Mouse (Mus musculus): ENCODE data around the gene Tmem115.

Tmem115 gene

DNA sequence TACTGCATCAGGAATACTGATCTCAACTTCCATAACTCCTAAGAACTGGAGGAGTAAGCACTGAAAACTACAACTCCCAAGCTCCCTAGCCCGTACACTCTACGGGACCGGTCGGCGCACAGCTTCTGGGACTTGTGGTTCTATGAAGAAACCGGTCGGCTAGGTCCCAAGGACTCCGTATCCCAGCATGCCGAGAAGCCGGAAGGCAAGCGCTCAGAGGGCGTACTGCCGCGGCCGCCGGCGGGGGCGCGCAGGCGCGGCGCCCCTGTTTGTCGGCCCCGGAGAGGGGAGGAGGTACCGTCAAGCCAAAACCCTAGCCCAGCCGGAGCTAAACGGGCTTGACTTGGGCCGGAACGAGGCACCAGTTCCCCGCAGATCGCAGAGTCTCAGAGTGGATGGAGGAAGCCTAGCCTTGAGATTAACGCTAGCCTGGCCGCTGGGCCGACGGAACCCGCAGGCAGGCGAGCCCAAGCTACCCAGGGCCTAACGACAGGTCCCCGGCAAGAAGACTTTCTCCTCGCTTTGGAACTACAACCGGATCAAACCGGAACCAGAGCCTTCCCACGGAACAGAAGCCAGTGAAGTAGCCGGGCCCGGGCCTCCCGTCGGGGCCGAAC, at the start of gene Tmem115:
Tmem115 (plus strand) TSS at position 155 of the 617 bp plus-strand sequence.
- DNase-seq (ENCODE audit: low spot score in 2 of 2) = peak; percentile 94 to 96

DNA sequence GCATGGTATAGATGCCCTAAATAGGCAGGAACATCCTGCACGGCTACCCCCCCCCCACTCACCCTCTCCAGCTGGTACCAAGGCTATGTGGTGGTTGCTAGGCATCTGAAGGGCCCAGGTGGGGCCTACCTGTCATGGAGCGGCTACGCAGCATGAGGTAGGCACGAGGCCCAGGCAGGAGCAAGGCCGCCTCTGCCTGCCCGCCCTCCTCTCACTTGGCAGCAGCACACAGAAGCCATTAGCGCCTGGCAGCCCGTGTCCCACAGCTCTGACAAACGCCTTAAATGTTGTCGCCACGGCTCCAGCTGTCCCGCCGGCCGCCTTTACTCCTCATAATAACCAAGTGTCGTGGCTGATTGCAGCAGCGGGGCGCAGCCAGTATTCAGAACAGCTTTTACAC, 49.4 kb upstream of the Tmem115 start:
- peak in 1 of 2 experiments; percentile 51 for DNase-seq (ENCODE audit: low spot score in 2 of 2)

DNA sequence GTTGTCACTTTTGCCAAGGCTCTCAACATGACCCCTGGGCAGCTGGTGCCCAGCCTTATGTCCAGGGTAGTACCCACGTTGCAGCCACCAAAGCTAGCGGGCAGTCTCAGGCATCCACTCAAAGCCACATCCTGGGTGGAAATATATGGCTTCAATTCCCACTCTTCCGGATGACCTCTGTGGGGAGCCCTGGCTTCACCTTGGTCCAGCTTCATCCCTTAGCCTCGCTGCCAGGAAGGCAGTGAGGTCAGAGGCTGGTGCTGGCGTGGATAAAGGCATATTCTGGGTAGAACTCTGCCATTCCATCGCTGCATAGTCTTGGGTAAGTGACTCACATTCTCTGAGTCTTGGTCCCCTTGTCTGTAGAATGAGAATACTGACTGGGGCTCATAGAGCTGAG, 49.0 kb upstream of the Tmem115 start:
- DNase-seq (ENCODE audit: low spot score in 2 of 2) = no peak

DNA sequence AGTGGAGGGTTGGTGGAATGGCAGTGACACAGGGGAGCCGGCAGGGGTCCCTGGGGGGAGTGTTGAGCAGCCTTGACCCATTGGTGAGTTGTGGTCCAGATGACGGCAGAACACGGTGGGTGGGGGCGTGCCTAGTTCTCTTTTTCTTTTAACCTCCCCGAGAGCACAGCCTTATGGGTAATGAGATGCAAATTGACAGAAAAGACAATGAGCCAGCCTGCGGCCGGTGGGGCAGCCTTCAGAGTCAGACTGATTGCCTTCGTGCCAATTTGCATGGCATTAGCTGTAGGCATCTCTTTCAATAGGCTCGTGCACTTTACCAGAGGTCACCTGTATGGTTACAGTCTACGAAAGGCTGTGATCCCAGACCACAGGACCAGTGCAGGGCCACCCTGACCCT, 47.7 kb upstream of the Tmem115 start:
- no peak for DNase-seq (ENCODE audit: low spot score in 2 of 2)

- DNase-seq (ENCODE audit: low spot score in 2 of 2) = no peak
Observed at GRCm38 (mm10) chr9:107486507-107487225, 47.1 kb upstream of the Tmem115 start.

DNA sequence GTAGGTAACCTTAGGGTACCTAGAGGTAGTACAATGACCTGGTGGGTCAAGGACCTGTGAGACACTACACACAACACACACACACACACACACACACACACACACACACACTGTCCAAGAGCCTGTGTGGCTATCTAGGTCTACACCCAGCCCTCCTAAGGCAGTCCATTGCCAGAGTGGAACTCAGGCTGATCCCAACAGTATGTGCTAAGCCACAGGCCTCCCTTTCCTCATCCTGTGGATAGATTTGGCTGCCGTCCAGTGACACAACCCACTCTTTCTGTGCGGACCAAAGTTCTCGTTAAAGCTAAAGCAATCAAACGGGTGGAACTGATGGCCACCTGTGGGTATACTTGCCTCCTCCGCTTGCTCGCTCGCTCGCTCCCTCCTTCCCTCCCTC, 43.6 kb upstream of the Tmem115 start:
- DNase-seq (ENCODE audit: low spot score in 2 of 2) = no peak

GRCm38 (mm10) chr9:107490625-107491024, 43.1 kb upstream of the Tmem115 start:
- DNase-seq (ENCODE audit: low spot score in 2 of 2) = no peak

DNA sequence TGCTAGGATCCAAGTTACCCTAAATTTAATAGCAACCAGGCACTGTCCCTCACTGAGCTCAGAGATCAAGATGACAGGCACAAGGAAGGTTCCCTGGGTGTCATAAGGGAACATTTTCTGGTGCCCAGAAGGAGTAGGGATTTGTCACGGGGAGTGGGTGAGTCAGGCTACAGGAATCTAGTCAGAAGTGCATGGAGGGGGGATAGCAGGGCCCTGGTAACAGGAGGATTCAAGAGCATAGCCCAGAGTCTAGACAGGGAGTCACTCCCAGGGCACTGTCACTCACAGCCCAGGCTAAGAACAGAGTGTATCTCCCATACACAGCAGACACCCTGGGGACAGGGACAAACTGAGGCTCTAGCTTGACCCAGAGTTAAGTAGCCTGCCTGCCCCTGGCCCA, 40.2 kb upstream of the Tmem115 start:
- no peak for DNase-seq (ENCODE audit: low spot score in 2 of 2)

GRCm38 (mm10) chr9:107494238-107494637, 39.5 kb upstream of the Tmem115 start:
- no peak for DNase-seq (ENCODE audit: low spot score in 2 of 2)

DNA sequence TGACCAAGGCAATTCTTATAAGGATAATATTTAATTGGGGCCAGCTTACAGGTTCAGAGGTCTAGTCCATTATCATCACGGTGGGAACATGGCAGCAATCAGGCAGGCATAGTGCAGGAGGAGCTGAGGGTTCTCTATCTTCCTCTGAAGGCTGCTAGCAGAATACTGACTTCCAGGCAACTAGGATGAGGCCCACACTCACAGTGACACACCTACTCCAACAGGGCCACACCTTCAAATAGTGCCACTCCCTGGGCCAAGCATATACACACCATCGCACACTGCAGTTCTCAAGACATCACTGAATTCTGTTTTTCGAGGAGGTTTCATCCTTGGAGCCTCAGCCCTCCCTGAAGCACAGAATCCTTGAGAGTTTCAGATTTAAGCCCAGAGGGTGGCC, 37.4 kb upstream of the Tmem115 start:
- DNase-seq (ENCODE audit: low spot score in 2 of 2) = no peak

DNA sequence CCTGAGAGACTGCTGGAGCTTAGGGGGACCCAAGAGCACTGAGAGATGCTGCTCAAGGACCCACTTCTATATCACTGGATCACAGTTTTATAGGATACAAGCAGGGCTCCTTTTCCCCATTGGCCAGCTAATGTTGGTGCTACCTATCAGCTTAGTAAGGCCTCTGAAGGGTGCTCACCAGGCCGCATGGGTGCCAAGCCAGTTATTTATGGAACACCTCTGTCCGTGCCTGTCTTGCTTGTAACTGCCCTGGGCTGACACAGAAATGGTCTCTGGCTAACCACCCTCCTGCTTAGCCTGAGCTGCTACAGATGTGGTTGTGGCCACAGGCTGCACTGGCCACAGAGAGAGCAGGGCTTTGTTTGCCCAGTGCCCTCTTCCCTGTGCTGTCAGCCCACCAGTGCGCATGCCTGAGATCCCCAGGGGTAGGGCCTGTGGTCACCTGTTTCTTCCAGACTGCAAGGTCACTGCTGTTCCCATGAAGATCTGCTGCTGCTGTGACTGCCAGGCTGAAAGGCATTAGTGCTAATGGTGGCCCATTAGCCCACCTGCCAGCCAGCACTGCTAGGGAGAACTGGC, 32.9 kb upstream of the Tmem115 start:
- no peak for DNase-seq (ENCODE audit: low spot score in 2 of 2)

GRCm38 (mm10) chr9:107502131-107502846, 31.5 kb upstream of the Tmem115 start:
- no peak for DNase-seq (ENCODE audit: low spot score in 2 of 2)

DNA sequence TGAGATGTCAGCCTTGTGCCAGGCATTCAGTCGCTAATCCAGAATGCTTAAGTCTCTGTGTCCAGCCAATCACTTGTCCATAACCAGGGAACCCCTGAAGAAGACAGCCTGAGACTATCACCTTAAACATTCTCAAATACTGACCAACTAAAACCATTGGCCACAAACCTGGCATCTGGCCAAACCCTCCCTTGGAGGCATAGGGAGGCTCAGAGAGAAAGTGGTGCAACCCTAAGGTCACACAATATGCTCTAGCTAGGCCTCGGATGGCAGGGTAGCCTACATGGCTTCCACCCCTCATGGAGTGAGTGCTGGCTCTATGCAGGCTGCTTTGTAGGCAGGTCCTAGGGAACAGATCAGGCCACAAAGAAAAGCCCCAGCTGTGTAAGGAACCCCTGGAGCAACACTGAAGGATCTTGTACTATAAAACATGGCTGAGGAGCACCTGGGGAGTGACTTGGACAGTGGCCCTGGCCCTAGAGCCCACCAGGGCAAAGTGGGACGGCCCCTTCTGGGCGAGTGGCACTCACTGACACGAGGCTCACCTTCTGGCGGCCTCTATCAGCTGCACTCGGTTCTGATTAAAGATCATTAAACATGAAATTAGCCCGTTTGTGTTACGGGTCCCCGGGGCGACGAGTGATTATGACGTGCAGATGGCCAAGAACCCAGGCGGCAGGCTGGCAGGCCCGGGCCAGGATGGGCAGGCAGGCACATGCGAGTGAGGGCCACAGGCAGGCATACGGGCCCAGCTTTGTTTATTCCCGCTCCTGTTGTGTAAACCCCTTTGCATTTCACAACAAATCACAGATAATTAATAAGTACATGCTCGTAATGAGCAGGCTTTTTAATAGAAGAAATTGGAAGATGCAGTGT, 28.8 kb upstream of the Tmem115 start:
- DNase-seq (ENCODE audit: low spot score in 2 of 2) = no peak

DNA sequence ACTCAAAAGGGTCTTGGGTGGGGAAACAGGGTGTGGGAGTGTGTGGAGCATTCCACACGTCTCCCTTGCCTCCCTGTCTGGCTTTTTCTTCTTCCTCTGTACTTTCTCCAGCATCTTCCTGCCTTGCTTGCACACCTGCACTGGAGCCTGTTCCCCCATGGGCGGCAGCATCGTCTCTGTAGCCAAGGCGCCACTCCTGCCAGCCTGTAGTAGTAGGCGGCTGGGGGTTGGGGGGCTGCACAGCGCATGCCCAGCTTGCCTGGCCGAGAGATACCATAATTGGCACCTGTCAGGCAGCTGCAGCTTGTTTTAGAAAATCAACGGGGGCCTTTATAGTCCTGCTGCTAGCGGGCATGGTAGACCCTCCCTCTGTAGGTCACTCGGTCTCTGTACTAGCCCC, 25.5 kb upstream of the Tmem115 start:
- DNase-seq (ENCODE audit: low spot score in 2 of 2) = peak in 1 of 2 experiments; percentile 54

DNA sequence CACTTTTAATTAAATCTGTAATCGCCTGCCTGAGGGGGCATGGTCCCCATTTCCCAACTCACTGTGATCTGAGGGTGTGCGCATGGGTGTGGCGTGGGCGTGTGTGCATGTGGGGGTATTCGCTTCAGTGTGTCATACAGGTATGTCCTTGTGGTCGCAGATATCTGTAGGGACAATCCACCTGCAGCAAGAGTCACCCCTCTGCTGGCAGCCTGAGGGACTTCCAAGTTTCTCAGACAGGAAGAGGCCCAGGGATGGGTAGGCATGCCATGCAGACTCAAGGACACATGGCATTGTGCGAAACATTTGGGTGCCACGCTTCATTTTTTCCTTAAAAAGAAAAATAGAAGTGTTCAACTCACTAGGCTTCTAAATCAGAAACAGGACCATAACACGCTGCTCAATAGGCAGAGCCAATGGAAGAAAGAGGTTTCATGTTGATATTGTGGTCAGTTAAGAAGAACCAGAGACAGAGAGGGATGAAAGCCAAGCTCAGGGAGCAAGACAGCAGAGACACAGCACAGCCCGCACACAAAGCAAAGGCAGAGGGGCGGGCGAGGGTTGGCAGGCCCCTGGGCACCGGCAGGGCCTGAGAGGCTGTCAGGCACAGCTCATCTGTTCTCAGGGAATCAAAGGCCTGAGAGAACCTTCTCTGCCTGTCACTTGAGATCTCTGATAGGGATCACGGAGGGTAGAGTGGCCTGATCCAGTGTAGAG, 23.2 kb upstream of the Tmem115 start:
- no peak for DNase-seq (ENCODE audit: low spot score in 2 of 2)

DNA sequence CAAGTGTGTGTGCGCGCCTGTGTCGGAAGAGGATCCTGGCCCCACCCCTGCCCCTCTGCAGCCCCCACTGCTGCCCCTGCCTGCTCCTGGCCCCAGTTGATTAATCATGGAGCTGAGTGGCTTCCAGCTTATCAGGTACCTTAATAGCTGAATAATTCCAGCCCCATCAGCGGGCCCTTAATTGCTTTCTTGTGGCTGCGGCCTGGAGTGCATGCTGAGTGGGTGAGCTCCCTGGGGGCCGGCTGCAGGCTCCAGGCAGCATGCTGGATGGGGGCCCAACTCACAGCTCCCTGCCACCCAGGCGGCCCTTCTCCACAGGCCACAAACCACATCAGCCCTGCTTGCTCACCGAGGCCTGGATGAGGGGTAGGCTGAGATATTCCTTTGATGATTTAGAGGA, 22.3 kb upstream of the Tmem115 start:
- no peak for DNase-seq (ENCODE audit: low spot score in 2 of 2)

GRCm38 (mm10) chr9:107512326-107512725, 21.4 kb upstream of the Tmem115 start:
- DNase-seq (ENCODE audit: low spot score in 2 of 2) = no peak

GRCm38 (mm10) chr9:107514303-107514955, 19.3 kb upstream of the Tmem115 start:
- DNase-seq (ENCODE audit: low spot score in 2 of 2) = peak in 1 of 2 experiments; percentile 87

DNA sequence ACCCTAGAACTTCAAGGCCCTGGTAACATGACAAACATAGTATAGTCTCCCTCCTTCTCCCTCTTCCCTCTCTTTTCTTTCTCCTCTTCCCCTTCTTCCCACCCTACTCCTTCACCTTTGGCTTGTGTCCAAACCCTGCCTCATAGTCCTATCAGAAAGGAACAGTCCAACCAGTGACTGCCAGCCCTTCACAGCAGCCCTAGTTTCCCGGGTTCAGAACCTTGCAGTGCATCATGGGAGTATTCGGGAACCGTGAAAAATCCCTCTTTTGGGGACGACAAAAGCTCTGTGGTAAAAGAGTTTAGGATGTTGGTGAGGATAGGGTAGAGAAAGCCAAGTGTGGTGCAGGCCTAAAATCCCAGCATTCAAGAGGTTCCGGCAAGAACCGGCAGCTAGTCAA, 13.4 kb upstream of the Tmem115 start:
- no peak for DNase-seq (ENCODE audit: low spot score in 2 of 2)

DNA sequence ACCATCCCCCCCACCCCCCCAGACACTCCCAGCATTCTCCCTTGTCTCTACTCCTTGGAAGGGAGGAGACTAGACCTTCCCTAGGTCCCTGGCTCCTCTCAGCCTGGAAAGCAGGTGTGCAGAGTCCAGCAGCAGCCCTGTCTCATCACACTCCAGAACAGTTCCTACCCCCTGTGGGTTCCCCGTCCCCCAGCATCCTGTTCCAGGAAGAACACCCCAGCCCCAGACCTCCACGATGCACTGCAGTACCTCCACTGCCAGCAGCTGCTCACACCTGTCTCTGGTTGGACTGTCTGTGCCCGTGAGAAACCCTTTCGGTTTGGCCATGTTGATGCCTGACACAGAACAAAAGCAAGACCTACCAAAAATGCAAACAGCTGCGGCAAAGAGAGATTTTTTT, 12.6 kb upstream of the Tmem115 start:
- DNase-seq (ENCODE audit: low spot score in 2 of 2) = no peak

Measured in left cerebral cortex, adult 9 months (tissue).